Mouse (Mus musculus): Measurements from ENCODE around the gene Myom3.

- TF ChIP-seq MYOG (IDR thresholded peaks at IDR 0.05; ENCODE audit: control insufficient read depth, extremely low read depth, insufficient read length), result no peak
- no peak for TF ChIP-seq CTCF (IDR thresholded peaks at IDR 0.05; ENCODE audit: control insufficient read depth, insufficient read depth, insufficient read length)
- TF ChIP-seq MAX (IDR thresholded peaks at IDR 0.05), result no peak
- TF ChIP-seq MYOD1 (IDR thresholded peaks at IDR 0.05; ENCODE audit: control insufficient read depth, insufficient read length, low read depth), result no peak
- TF ChIP-seq USF1 (IDR thresholded peaks at IDR 0.05; ENCODE audit: low read depth), result no peak
- TF ChIP-seq CEBPB (IDR thresholded peaks at IDR 0.05; ENCODE audit: low read depth), result no peak
- TF ChIP-seq FOSL1 (IDR thresholded peaks at IDR 0.05; ENCODE audit: insufficient read depth, low read length, poor library complexity, severe bottlenecking), result no peak
These were observed 20.7 kb downstream of the Myom3 start for GRCm38 (mm10) chr4:135780255-135780654.

Measured in C2C12 (cell line).